Mouse (Mus musculus) forebrain, embryonic 16.5 days (tissue): Measurements from ENCODE around the gene Atrn. TPM values are rescaled to one million over a fixed set of nuclear protein-coding genes. Genes with fewer than 3 reads are reported as not detected.

Experiments
- ATAC-seq: fragments of 200-750 bp; cut with Nextera tagmentation; 2 replicates; pipeline ENCODE4 v1.8.0; 2017; ENCODE audit warnings: mild to moderate bottlenecking, moderate library complexity
- H3K27ac ChIP-seq: fragments of 300-500 bp; sonication (generic); 2 replicates; pipeline ENCODE4 v1.5.1; 2014; ENCODE audit warnings: low read length, control low read depth
- H3K27me3 ChIP-seq: fragments of 300-500 bp; sonication (generic); replicated peaks from 2 replicates; pipeline ENCODE4 v1.6.1; 2014; ENCODE audit warnings: low read length; ENCODE audit not compliant: control insufficient read depth, insufficient read depth
- H3K36me3 ChIP-seq: fragments of 300-500 bp; sonication (generic); 2 replicates; pipeline ENCODE4 v1.6.1; 2014; ENCODE audit not compliant: control insufficient read depth, insufficient read depth
- H3K4me1 ChIP-seq: fragments of 300-500 bp; sonication (generic); replicated peaks from 2 replicates; pipeline ENCODE4 v1.6.1; 2014; ENCODE audit warnings: low read length; ENCODE audit not compliant: control insufficient read depth, insufficient read depth
- H3K4me2 ChIP-seq: fragments of 300-500 bp; sonication (generic); 2 replicates; pipeline ENCODE4 v1.6.1; 2014; ENCODE audit warnings: mild to moderate bottlenecking, low read length, control low read depth
- H3K4me3 ChIP-seq: fragments of 300-500 bp; sonication (generic); replicated peaks from 2 replicates; pipeline ENCODE4 v1.5.1; 2014; ENCODE audit warnings: mild to moderate bottlenecking, low read length, control low read depth
- H3K9ac ChIP-seq: fragments of 300-500 bp; sonication (generic); replicated peaks from 2 replicates; pipeline ENCODE4 v1.6.1; 2014; ENCODE audit warnings: low read depth, low read length, control low read depth
- H3K9me3 ChIP-seq: fragments of 300-500 bp; sonication (generic); 2 replicates; pipeline ENCODE4 v1.6.1; 2016; ENCODE audit warnings: low read length; ENCODE audit not compliant: control insufficient read depth
- WGBS: fragments of 180-500 bp; shearing (Covaris S2); extraction: QIAGEN DNeasy Blood & Tissue Kit; methylation state at CpG from one replicate; pipeline ENCODE4 v1.1.7; 2014; 5-methylcytosine and 5-hydroxymethylcytosine counted together
- microRNA-seq: library from miRNA; unstranded; fragments of <30 nt; microRNA quantifications from one replicate; pipeline ENCODE4, GENCODE M21; 2017
- polyA plus RNA-seq: library from polyadenylated mRNA; unstranded; fragments of >200 nt; fragmentation: Nextera tagmentation; extraction: Ambion mirVana; gene quantifications from 2 replicates; pipeline ENCODE4 v1.2.1, GENCODE M21; 2015

Atrn gene
- polyA plus RNA-seq, 1 experiment from 2014 or later: 14.8 TPM

DNA sequence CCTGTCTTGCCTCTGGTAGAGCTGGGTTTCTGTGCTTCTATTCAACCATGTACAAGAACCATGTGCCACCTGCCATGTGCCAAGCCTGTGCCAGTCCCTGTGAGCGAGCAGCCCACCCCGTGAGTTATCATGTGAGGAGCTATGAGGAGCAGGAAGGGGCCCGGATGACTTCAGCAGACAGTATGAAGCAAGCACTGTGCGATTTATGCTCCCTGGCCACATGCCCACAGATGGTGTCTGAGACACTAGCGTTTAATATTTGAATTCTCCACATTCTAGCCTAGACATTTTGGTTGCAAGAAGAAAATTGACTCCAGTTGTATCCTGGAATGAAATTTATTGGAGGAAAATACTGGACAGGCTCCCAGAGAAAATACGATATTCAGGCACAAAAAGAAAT is 161.2 kb downstream of the Atrn start:
- H3K36me3 ChIP-seq: no peaks in the 10 kb centered on the region
- H3K27ac ChIP-seq: no peak overlapping the region
- ATAC-seq: no peak
- H3K4me2 ChIP-seq: no peak overlapping the region
- peaks cover 10% of the 10 kb centered on the region; the same call in 1 of the 2 replicates for H3K27me3 ChIP-seq
- 77% methylated on average over 6 of the region's 6 CpGs for WGBS
- H3K4me1 ChIP-seq: peaks cover 4% of the 10 kb centered on the region; the same call in 1 of the 2 replicates
- no peak overlapping the region for H3K9ac ChIP-seq
- H3K4me3 ChIP-seq: no peak overlapping the region
- H3K9me3 ChIP-seq: no peaks in the 10 kb centered on the region

DNA sequence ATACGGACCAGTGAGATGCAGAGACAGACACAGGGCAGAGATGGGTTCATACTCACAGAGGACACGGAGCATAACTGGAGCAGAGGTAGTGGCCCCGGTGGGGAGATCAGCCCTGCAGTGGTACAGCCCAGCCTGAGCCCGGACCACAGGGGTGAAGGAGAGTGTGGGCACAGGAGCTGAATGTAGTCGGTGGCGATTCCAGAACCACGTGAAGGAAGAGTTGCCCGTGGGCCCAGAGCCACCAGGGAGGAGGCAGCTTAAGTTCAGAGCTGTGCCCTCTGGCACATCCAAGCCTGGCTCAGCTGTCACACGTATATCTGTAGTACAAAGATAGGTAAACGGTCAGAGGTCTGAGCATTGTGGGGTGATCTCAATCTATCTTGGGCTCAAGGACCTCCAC is 166.2 kb downstream of the Atrn start:
- no peaks in the 10 kb centered on the region for H3K36me3 ChIP-seq
- no peak for ATAC-seq
- no peak overlapping the region for H3K4me3 ChIP-seq
- no peaks in the 10 kb centered on the region for H3K9me3 ChIP-seq
- no peak overlapping the region for H3K27ac ChIP-seq
- no peaks in the 10 kb centered on the region for H3K4me1 ChIP-seq
- H3K4me2 ChIP-seq: no peak overlapping the region
- 91% methylated on average over 10 of the region's 10 CpGs for WGBS
- no peak overlapping the region for H3K9ac ChIP-seq
- no peaks in the 10 kb centered on the region for H3K27me3 ChIP-seq

Small RNA genes within 50 kb of the gene (microRNA-seq; reads per million reads assigned to microRNA genes)
- gene Mir6973b: not detected

Other genes with a start within 250 kb of the Atrn start
- 57.1 and 62.3 TPM in 2 replicates for gene Ddrgk1, start 241.8 kb upstream of the Atrn start, polyA plus RNA-seq
- 117 and 124 TPM in 2 replicates for gene Itpa, start 238.9 kb upstream of the Atrn start, polyA plus RNA-seq
- gene Slc4a11, start 209.0 kb upstream of the Atrn start, polyA plus RNA-seq: 0.86 and 1.8 TPM in 2 replicates
- 93.7 and 109 TPM in 2 replicates for gene 4930402H24Rik, start 89 bp upstream of the Atrn start, polyA plus RNA-seq
- gene Gfra4, start 136.6 kb downstream of the Atrn start, polyA plus RNA-seq: 33.0 and 42.8 TPM in 2 replicates
- gene Adam33, start 157.3 kb downstream of the Atrn start, polyA plus RNA-seq: 1.4 TPM in 2 replicates
- 0.12 and 0.13 TPM in 2 replicates for gene Siglec1, start 180.3 kb downstream of the Atrn start, polyA plus RNA-seq
- gene Hspa12b, start 220.8 kb downstream of the Atrn start, polyA plus RNA-seq: 4.4 and 4.7 TPM in 2 replicates
- gene Gm11037, start 227.0 kb downstream of the Atrn start, polyA plus RNA-seq: not detected in 2 replicates